ENCODE assay signal across 25 mouse cellular contexts in the genomic region with DNA sequence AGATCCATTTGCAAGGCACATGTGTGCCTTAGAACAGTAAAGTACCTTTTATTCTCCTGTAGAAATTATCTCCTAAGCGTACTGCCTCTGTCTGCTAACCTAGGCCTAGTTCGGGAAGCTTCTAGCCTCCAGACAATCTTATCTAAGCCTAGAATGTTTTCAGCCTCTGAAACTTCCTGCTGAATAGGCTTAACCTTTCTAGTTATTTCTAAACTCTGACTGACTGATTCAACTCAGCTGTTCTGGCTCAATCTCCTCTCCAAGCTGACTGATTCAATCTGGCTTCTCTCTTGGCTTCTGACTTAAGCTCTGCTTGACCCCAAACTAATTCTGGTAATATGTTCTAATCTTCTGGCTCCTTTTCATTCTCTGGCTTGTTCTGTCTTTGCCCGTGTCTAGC. TPM values are rescaled to one million over a fixed set of nuclear protein-coding genes. Genes with fewer than 3 reads are reported as not detected.
"Had no signal": no experiment of that assay in that cellular context is flagged by ENCODE, and none has a peak within 500 bp of the region (broad histone marks: within the 10 kb centered on the region; RNA-seq: fewer than 3 reads in every experiment).

No protein-coding gene starts in this region.

- DNase-seq: kidney, adult 18-20 months; kidney, postnatal 10 days; kidney, postnatal 4 days; lung, embryonic 14.5 days; lung, postnatal 14 days; right cerebral cortex, adult 18-20 months; thymus, postnatal 36 days had no signal

- H3K9ac ChIP-seq: lung, embryonic 14.5 days; midbrain, embryonic 13.5 days; neural tube, embryonic 15.5 days had no signal

- H3K4me3 ChIP-seq: layer of hippocampus, adult 2 months; limb, embryonic 10.5 days; midbrain, embryonic 13.5 days; myocyte; neural tube, embryonic 15.5 days had no signal

- H3K9me3 ChIP-seq: limb, embryonic 10.5 days; midbrain, embryonic 13.5 days; neural tube, embryonic 15.5 days had no signal

- H3K4me2 ChIP-seq: lung, embryonic 14.5 days; midbrain, embryonic 13.5 days; neural tube, embryonic 15.5 days had no signal

- H3K36me3 ChIP-seq: limb, embryonic 10.5 days; midbrain, embryonic 13.5 days; neural tube, embryonic 15.5 days had no signal

- ATAC-seq: hindbrain, postnatal 0 days; midbrain, embryonic 13.5 days had no signal

- H3K27ac ChIP-seq: hindbrain, postnatal 0 days; layer of hippocampus, adult 2 months; limb, embryonic 10.5 days; midbrain, embryonic 13.5 days; neural tube, embryonic 15.5 days had no signal

- H3K27me3 ChIP-seq: midbrain, embryonic 13.5 days; neural tube, embryonic 15.5 days had no signal

RNA-seq across cellular contexts. Expression of a gene that starts 2.7 kb away (rescaled TPM):
- total RNA-seq: hindbrain, postnatal 0 days; layer of hippocampus, adult 2 months; layer of hippocampus, postnatal 10 days; left cerebral cortex, adult 18-20 months; left cerebral cortex, postnatal 10 days; megakaryocyte progenitor cell, adult 5-6 weeks; midbrain, postnatal 0 days had no signal
- polyA plus RNA-seq: hindbrain, postnatal 0 days; intestine, embryonic 14.5 days; kidney, embryonic 14.5 days; limb, embryonic 10.5 days; limb, embryonic 14.5 days; lung, embryonic 14.5 days; midbrain, embryonic 13.5 days; midbrain, postnatal 0 days; myocyte; neural tube, embryonic 11.5 days; neural tube, embryonic 15.5 days; stomach, embryonic 14.5 days; testis, adult 2 months; thymus, postnatal 0 days had no signal
